Mouse (Mus musculus) brain, embryonic 14.5 days (tissue): ENCODE results near the gene Snph. TPM values are rescaled to one million over a fixed set of nuclear protein-coding genes. Genes with fewer than 3 reads are reported as not detected.
A peak's percentile ranks its signal among the peaks of the same experiment; 100 is the strongest.

Source experiments
- DNase-seq: peaks from one replicate; pipeline ENCODE4 v3.0.0-alpha.2; 2011; ENCODE audit warnings: low read depth
- CTCF ChIP-seq: fragments of 200-500 bp; IDR thresholded peaks from 2 replicates; pipeline ENCODE4 v1.5.1; 2012; ENCODE audit warnings: inconsistent platforms, mild to moderate bottlenecking, moderate library complexity, borderline replicate concordance; ENCODE audit not compliant: insufficient read depth, insufficient read length; ENCODE audit errors: extremely low read depth
- POLR2A ChIP-seq: fragments of 200-500 bp; IDR thresholded peaks from 2 replicates; pipeline ENCODE4 v1.6.1; 2012; ENCODE audit warnings: mild to moderate bottlenecking, inconsistent platforms, borderline replicate concordance; ENCODE audit not compliant: poor library complexity, insufficient read depth, insufficient read length, severe bottlenecking; ENCODE audit errors: extremely low read depth
- polyA plus RNA-seq: library from polyadenylated mRNA; depleted of rRNA; stranded (reverse); fragments of >200 nt; gene quantifications from 2 replicates; pipeline ENCODE4 v1.2.3, GENCODE M21; 2012; rRNA removed

Gene Snph
- polyA plus RNA-seq, 1 experiment, result 27.0 TPM

DNA sequence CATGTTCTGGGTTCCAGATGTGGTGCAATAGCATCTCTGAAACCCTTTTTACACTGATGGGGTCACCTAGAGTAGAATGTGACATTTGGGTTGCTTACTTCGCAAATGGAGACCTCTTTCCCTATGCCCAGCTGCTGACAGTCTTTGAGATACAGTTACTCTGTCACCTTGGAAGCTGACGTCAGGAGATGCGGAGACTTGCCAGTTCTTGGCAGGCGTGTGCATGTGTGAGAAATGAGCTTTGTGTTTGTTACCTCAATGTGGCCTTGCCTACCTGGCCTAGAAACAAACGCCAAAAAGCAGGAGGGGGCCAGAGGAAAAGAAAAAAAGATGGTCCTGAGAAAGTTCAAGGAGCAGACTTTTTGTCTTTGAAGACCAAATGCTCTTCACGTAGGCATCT, 65.5 kb downstream of the Snph start:
- DNase-seq, result no peak
- TF ChIP-seq CTCF (no peak), POLR2A (no peak)

DNA sequence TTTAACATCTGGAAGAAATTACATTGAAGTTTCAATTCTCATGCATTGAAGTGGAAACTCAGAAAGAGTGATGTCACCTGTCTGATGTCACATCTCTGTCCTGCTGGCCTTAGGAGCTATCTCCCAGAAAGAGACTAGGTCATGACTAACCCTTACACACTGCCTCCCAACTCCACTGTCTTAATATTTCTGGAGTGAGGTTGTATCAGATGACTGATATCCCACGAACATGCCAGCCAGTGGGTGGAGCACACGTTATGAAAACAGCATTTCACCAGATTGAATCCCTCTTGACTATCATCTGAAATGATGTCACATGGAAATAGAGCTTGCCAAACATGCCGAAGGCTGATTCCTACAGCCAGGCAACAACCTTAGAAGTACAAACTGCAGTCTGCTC, 67.4 kb downstream of the Snph start:
- TF ChIP-seq CTCF, result no peak
- no peak for TF ChIP-seq POLR2A
- DNase-seq, result no peak

DNA sequence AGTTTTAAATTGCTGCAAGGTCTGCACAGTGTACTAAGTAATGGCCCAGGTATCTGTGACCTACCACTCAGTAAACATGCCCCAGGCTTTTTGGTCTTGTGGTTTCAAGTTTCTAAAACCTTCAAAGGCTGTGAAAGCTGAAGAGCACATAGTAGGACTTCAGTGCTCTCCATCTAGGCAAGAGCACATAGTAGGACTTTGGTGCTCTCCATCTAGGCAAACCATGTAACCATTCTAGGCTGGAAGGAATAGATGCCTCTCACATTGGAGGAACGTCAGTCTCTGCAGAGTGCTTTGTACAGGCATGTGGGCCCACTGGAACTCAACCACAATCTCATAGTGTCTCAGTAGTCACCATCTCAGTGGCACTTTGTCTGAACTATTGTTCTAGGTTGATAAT, 68.4 kb downstream of the Snph start:
- TF ChIP-seq CTCF, result no peak
- no peak for TF ChIP-seq POLR2A
- DNase-seq, result no peak

DNA sequence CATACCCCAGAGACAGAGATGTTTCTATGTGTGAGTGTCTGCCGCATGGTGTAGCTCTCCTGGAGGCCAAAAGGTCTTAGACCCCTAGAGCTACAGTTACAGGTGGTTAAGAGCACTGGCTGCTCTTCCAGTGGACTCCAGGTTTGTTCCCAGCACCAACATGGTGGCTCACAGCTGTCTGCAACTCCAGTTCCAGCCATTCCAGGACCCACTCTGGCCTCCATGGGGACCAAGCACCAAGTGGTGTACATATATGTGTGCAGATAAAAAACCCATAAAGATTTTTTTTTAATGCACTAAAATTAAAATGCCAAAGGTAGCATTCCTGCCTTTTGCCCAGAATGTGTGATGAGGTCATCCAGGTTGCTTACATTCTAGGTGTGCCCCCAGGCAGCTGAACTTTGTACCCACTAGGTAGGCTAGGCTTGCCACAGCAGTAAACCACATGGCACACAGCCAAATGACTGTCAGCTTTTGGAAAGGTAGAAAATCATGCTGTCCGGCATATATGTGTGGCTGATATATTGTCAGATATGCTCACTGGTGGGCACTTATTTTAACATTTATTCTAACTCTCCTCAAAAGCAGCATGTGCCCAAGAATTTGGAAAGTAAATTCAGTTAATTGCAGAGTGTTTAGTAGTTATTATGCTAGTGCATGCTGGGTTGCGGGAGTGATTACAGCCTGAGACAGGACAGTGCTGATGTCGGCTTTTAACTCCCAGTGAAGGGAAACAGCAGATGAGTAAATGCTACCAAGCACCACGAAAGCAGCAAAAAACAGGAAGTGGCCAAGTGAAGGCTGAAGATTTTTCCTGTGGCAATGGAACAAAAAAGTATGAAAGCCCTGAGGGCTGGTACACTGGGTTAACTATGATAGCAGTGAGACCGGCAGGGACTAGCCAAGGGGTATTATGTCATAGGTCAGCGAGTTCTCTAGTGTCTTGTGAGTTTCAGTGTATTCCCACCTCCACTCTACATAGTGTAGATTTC, 69.2 kb downstream of the Snph start:
- no peak for DNase-seq
- TF ChIP-seq CTCF, result no peak
- no peak for TF ChIP-seq POLR2A

DNA sequence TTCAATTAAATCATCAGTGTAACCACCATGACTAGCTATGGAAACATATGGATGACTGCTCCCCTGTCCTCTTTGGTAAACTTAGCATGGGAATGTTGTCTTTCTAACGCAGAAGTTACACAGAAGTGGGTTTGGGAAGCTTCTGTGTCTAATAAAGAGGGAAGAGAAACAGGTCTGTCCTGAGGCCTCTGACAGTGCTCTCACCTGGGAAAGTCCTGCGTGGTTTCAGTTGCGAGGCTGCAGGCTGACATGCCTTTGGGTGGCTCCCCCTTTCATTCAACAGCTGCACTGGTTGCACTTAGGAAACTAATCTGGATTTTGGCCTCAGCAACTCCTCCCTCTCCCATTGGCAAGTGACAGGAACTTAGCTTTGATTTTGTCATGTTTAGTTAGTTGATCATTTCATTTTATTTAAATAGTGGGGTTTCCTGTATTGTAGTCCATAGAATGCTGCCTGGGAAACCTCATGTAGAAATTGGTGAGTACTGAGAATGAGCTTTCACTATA, 82.7 kb downstream of the Snph start:
- TF ChIP-seq CTCF, result no peak
- TF ChIP-seq POLR2A, result no peak
- no peak for DNase-seq

DNA sequence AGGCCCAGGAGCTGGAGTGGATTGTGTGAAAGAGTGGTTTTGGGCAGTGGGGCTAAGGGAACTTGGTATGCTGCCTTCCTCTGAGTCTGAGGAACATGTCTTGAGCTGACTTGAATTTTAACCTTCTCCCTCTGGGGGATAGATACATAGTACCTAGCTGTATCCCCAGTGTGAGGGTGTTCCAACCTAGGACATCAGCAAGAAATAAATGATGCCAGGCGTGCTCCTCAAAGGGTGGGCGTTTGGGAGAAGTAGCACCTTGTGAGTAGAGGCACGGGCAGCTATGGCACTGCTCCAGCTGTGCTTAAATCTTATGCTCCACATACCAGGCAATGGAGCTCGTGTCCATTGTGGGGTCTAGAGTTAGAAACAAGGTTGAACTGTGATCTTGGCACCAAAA, 85.8 kb downstream of the Snph start:
- no peak for DNase-seq
- TF ChIP-seq CTCF, result no peak
- no peak for TF ChIP-seq POLR2A

DNA sequence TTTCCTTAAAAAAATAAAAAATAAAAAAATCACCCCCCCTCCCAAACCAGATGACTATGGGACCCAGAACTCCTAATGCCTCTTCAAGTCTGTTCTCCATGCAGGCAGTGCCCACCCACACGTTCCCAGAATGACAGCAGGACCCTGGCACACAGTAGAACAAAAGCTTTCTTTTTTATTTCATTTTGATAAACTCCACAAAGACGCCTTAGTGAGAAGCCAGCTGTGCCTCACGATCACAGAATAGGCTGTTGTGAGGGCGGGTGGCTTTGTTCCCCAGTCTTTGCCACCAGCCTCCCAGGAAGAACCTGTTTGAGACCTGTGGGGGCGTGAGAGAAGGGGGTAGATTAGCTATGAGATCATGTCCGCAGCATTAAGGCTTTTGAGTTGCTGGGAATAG, 87.7 kb downstream of the Snph start:
- TF ChIP-seq CTCF, result no peak
- TF ChIP-seq POLR2A, result no peak
- DNase-seq, result no peak

DNA sequence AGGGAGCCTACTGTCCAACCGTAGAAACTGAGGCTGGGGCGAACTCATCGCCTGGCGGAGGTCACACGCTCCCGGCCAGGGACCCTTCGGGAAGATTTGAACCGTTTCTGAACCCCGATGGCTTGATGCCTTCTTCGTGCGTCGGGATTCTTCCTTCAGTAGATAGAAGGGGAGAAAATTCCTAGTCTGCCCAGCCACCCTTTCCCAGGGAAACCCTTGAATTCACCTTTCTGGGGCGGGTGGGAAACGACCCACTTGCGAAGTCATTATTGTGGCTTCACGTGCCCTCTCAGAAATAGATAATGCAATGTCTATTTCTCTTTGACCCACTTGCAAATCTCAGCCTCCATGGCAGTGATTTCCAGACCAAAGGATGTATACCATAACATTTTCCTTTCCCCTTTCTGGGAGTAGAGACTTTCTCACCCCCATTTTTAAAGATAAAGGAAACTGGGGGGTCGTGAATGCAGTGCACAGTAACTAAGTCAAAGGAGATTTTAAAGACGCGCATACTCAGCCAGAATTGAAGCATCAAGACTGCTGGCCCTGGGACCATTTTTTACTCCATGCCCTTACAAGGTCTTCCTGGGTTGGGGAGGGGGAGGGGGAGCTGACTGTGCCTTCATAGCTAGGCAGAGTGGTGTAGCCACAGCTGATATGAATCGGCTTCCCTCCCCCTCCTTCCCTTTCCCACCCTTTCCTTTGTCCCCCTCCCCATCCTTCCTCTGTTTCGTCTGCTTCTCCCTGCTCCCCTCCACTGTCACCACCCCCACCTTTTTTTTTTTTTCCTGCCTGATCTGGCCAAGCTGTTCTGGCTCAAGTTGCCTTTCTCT, 89.1 kb downstream of the Snph start:
- TF ChIP-seq POLR2A (no peak), CTCF (no peak)
- peak; percentile 76 for DNase-seq

DNA sequence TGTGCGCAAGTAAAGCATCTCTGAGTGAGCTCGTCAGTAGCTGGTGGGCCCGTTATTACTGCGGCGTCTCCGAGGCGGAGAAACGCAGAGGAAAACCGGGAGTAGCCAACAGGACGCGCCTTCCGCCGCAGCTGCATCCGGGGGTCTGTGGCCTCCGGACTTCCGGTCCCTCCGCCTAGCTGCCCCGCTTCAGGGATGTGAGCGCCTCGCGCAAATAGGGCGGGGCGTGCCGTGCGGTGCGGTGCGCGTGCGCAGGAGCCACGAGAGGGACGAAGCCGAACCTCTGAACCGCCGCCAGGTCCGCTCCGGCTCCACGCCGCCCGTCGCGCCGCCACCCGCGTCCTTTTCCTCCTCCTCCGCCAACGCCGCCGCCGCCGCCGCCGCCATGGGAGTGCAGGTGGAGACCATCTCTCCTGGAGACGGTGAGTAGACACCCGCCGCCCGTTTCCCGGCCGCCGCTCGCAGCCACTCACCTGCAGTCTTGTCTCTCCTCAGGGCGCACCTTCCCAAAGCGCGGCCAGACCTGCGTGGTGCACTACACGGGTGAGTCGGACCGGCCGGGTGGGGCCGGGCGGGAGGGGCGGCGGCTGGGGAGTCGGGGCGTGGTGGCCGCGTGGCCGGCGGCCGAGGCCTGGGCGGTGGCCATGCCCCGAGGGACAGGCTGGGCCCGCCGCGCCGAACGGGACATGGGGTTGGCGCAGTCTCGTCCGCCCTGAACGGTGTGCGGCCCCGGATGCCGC, 89.9 kb downstream of the Snph start, which contains the start of gene Fkbp1a:
Gene Fkbp1a (plus strand): TSS at position 161 of the 740 bp plus-strand sequence.
- DNase-seq, result peak; percentile 98

More for the DNA sequence above, 89.9 kb downstream of the Snph start, which contains the start of gene Fkbp1a:
- no peak for TF ChIP-seq CTCF
- peak; percentile 87 for TF ChIP-seq POLR2A

Other genes starting within 250 kb of the Snph start
- not detected in 2 replicates for gene 4921509C19Rik, start 156.4 kb downstream of the Snph start, polyA plus RNA-seq
- 171 and 189 TPM in 2 replicates for gene Nsfl1c, start 138.4 kb downstream of the Snph start, polyA plus RNA-seq
- gene Fkbp1a, start 90.1 kb downstream of the Snph start, polyA plus RNA-seq, result 174 and 216 TPM in 2 replicates
- gene Sdcbp2, start 60.0 kb downstream of the Snph start, polyA plus RNA-seq, result 1.1 TPM in 2 replicates
- gene Rad21l, start 35.9 kb upstream of the Snph start, polyA plus RNA-seq, result 0.18 TPM in 1 of 2 replicates, not detected in the other
- 22.7 and 23.4 TPM in 2 replicates for gene Tmem74b, start 69.4 kb upstream of the Snph start, polyA plus RNA-seq
- 52.8 and 55.9 TPM in 2 replicates for gene Psmf1, start 111.6 kb upstream of the Snph start, polyA plus RNA-seq
- 0.15 and 0.22 TPM in 2 replicates for gene Rspo4, start 210.3 kb upstream of the Snph start, polyA plus RNA-seq